Mouse (Mus musculus): ENCODE results near the gene Gm20388. TPM values are rescaled to one million over a fixed set of nuclear protein-coding genes. Genes with fewer than 3 reads are reported as not detected.

Gm20388 gene
- total and polyA plus RNA-seq, 2 experiments from 2014 or later: 17.3 TPM; not detected in 1

DNA sequence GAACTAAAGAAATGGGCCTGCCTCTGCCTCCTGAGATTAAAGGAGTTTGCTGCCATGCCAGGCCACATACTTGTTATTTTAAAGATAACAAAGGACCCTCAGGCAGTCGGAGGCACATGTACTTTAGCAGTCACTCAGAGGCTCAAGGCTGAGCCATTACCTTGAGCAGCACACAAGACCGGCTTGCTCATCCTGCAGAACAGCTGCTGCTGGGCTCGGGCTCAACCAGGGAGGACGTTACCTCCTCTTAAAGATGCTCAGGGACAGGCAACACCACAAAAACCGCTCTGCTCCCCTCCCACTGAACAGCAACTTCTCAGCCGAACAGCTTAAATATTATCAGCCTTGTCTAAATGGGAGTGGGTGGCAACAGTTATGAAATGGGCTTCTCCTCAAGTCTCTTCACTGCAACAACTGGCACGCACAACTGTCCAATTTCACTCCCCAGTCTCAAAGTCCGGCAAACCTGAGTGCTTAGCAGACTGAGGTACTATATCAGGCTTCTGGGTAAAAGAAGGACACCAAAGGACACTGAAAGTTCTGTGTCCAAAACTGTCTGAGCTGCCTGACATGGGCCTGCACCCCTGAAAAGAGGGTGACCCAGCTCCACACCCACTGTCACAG, 2991.4 kb downstream of the Gm20388 start:
- Histone ChIP-seq H3K27me3 (ENCODE audit: control insufficient read depth, insufficient read depth, low read length) (no peaks in the 10 kb centered on the region), H3K4me2 (ENCODE audit: low read depth, low read length) (no peak overlapping the region), H3K27ac (ENCODE audit: low read depth) (no peak overlapping the region), H3K4me3 (ENCODE audit: low read depth, low read length) (no peak overlapping the region), H3K4me1 (ENCODE audit: control insufficient read depth, insufficient read depth) (no peaks in the 10 kb centered on the region), H3K36me3 (replicated peaks; ENCODE audit: control insufficient read depth, insufficient read depth, low read length) (peaks cover 31% of the 10 kb centered on the region), H3K9me3 (replicated peaks; ENCODE audit: control insufficient read depth, low read length) (no peaks in the 10 kb centered on the region), H3K9ac (replicated peaks; ENCODE audit: low read depth, low read length) (no peak overlapping the region)
- no peak for ATAC-seq (ENCODE audit: insufficient read depth, low read depth)
- WGBS: 71% methylated on average over 8 of the region's 8 CpGs
- no peak for DNase-seq (ENCODE audit: low spot score)
- TF ChIP-seq CTCF (IDR thresholded peaks at IDR 0.05; ENCODE audit: low read depth): no peak
- no peak for TF ChIP-seq EP300 (IDR thresholded peaks at IDR 0.05; ENCODE audit: low read depth)

DNA sequence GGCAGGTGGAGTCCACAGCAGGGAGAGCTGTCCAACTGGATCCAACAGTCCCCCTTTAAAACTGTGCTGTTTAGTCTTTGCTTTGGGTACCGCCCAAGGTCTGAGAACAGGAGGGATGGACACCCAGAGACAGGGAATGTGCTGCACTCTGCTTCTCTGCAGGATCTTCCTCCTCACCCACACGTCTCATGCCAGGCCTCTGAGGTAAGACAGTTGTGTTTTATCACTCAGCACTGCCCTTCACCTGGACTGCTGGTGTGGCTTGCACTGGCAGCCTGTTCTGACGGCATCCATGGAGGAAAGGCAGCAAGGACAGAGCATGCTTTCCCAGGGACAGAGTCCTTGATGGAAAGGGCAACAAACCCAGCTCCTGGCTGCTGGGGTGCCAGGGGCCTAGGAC, 2991.9 kb downstream of the Gm20388 start:
- DNase-seq (ENCODE audit: low spot score): no peak
- ATAC-seq (ENCODE audit: insufficient read depth, low read depth): no peak
- Histone ChIP-seq H3K27me3 (ENCODE audit: control insufficient read depth, insufficient read depth, low read length) (no peaks in the 10 kb centered on the region), H3K9ac (replicated peaks; ENCODE audit: low read depth, low read length) (no peak overlapping the region), H3K4me2 (ENCODE audit: low read depth, low read length) (no peak overlapping the region), H3K9me3 (replicated peaks; ENCODE audit: control insufficient read depth, low read length) (no peaks in the 10 kb centered on the region), H3K36me3 (replicated peaks; ENCODE audit: control insufficient read depth, insufficient read depth, low read length) (peaks cover 25% of the 10 kb centered on the region), H3K4me3 (ENCODE audit: low read depth, low read length) (no peak overlapping the region), H3K27ac (ENCODE audit: low read depth) (no peak overlapping the region), H3K4me1 (ENCODE audit: control insufficient read depth, insufficient read depth) (no peaks in the 10 kb centered on the region)
- TF ChIP-seq EP300 (IDR thresholded peaks at IDR 0.05; ENCODE audit: low read depth) (no peak), CTCF (IDR thresholded peaks at IDR 0.05; ENCODE audit: low read depth) (no peak)
- 76% methylated on average over 3 of the region's 3 CpGs for WGBS

DNA sequence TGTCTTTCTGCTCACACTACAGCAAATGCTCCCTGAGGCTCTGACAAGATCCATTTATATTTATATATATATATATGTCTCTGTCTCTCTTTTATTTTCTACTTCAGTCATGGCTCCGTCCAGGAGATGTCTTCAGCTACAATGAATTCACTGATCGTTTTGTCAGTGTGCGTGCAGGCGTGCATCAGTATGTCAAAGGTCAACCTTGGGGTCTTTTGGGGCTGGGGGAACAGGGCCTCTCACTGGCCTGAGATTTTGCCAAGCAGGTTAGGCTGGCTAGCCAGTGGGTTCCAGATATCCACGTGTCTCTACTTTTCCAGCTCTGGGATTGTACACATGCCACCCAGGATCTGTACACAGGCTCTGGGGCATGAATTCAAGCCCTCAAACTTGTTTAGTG, 2992.4 kb downstream of the Gm20388 start:
- TF ChIP-seq EP300 (IDR thresholded peaks at IDR 0.05; ENCODE audit: low read depth) (no peak), CTCF (IDR thresholded peaks at IDR 0.05; ENCODE audit: low read depth) (no peak)
- no peaks in the 10 kb centered on the region for H3K4me1 ChIP-seq (ENCODE audit: control insufficient read depth, insufficient read depth)
- H3K36me3 ChIP-seq (replicated peaks; ENCODE audit: control insufficient read depth, insufficient read depth, low read length): peaks cover 26% of the 10 kb centered on the region

DNA sequence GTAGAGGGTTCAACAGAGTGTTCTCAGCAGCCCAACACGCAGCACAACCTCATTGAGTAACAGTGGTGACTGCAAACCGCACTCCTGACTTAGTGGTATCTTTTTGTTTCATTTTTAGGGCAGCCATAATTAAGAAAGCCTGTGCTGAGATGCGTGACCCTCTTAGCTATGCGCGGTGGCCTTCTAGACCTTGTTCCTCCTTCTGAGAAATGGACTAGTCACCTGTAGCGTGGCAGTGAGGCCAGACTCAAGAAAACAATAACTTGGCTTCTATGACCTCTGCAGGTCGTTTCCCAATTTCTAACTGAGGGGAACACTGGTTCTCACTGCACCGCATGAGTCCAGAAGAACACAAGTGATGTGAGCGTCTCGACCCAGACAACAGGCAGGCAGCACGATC, 2993.9 kb downstream of the Gm20388 start:
- no peak overlapping the region for H3K9ac ChIP-seq (replicated peaks; ENCODE audit: low read depth, low read length)
- H3K4me3 ChIP-seq (ENCODE audit: low read depth, low read length): no peak overlapping the region
- ATAC-seq (ENCODE audit: insufficient read depth, low read depth) (no peak), DNase-seq (ENCODE audit: low spot score) (no peak)
- no peaks in the 10 kb centered on the region for H3K4me1 ChIP-seq (ENCODE audit: control insufficient read depth, insufficient read depth)
- TF ChIP-seq EP300 (IDR thresholded peaks at IDR 0.05; ENCODE audit: low read depth): no peak
- no peak for TF ChIP-seq CTCF (IDR thresholded peaks at IDR 0.05; ENCODE audit: low read depth)
- no peak overlapping the region for H3K27ac ChIP-seq (ENCODE audit: low read depth)
- WGBS: 88% methylated on average over 11 of the region's 11 CpGs
- no peak overlapping the region for H3K4me2 ChIP-seq (ENCODE audit: low read depth, low read length)
- H3K9me3 ChIP-seq (replicated peaks; ENCODE audit: control insufficient read depth, low read length): no peaks in the 10 kb centered on the region
- H3K27me3 ChIP-seq (ENCODE audit: control insufficient read depth, insufficient read depth, low read length): no peaks in the 10 kb centered on the region
- H3K36me3 ChIP-seq (replicated peaks; ENCODE audit: control insufficient read depth, insufficient read depth, low read length): peaks cover 21% of the 10 kb centered on the region

More for the DNA sequence above, 2992.4 kb downstream of the Gm20388 start:
- 88% methylated on average over 5 of the region's 5 CpGs for WGBS
- Histone ChIP-seq H3K4me3 (ENCODE audit: low read depth, low read length) (no peak overlapping the region), H3K9me3 (replicated peaks; ENCODE audit: control insufficient read depth, low read length) (no peaks in the 10 kb centered on the region), H3K4me2 (ENCODE audit: low read depth, low read length) (no peak overlapping the region), H3K27me3 (ENCODE audit: control insufficient read depth, insufficient read depth, low read length) (no peaks in the 10 kb centered on the region), H3K9ac (replicated peaks; ENCODE audit: low read depth, low read length) (no peak overlapping the region), H3K27ac (ENCODE audit: low read depth) (no peak overlapping the region)
- DNase-seq (ENCODE audit: low spot score) (no peak), ATAC-seq (ENCODE audit: insufficient read depth, low read depth) (no peak)

DNA sequence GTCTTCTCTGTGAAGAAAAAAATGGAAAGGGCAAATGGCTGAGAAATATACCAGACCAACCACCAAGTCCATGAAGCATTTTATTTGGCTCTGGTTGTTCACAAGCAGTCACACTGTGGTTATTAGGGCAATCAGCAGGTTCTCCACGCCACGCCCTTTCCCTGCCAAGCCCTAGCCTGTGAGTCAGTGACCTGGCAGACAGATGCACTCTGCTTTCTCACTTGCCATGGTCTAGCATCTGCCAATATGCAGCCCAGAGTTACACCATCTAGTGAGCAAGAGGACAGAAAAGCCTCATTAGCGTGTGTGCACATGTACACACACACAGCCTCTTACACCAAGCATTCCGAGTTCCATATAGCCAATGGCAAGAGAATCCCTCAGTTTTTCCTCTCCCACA, 2994.7 kb downstream of the Gm20388 start:
- 87% methylated on average over 4 of the region's 4 CpGs for WGBS

More for the DNA sequence above, 2994.7 kb downstream of the Gm20388 start:
- no peak overlapping the region for H3K9ac ChIP-seq (replicated peaks; ENCODE audit: low read depth, low read length)
- ATAC-seq (ENCODE audit: insufficient read depth, low read depth): no peak
- no peaks in the 10 kb centered on the region for H3K4me1 ChIP-seq (ENCODE audit: control insufficient read depth, insufficient read depth)
- no peak for DNase-seq (ENCODE audit: low spot score)
- H3K4me3 ChIP-seq (ENCODE audit: low read depth, low read length): no peak overlapping the region
- H3K36me3 ChIP-seq (replicated peaks; ENCODE audit: control insufficient read depth, insufficient read depth, low read length): peaks cover 14% of the 10 kb centered on the region
- no peak overlapping the region for H3K27ac ChIP-seq (ENCODE audit: low read depth)
- no peaks in the 10 kb centered on the region for H3K27me3 ChIP-seq (ENCODE audit: control insufficient read depth, insufficient read depth, low read length)
- H3K4me2 ChIP-seq (ENCODE audit: low read depth, low read length): no peak overlapping the region
- TF ChIP-seq CTCF (IDR thresholded peaks at IDR 0.05; ENCODE audit: low read depth) (no peak), EP300 (IDR thresholded peaks at IDR 0.05; ENCODE audit: low read depth) (no peak)
- no peaks in the 10 kb centered on the region for H3K9me3 ChIP-seq (replicated peaks; ENCODE audit: control insufficient read depth, low read length)
